Mouse (Mus musculus) forebrain, embryonic 11.5 days (tissue): ENCODE data around the gene Fcho2. TPM values are rescaled to one million over a fixed set of nuclear protein-coding genes. Genes with fewer than 3 reads are reported as not detected.

Experiments
- ATAC-seq: fragments of 200-750 bp; cut with Nextera tagmentation; replicated peaks from 2 replicates; pipeline ENCODE4 v1.8.0; 2017; ENCODE audit warnings: moderate TSS enrichment; ENCODE audit not compliant: low FRiP score
- DNase-seq: peaks from one replicate; pipeline ENCODE4 v3.0.0-alpha.2; 2017; ENCODE audit warnings: low spot score
- H3K27ac ChIP-seq: fragments of 300-500 bp; sonication (generic); 2 replicates; pipeline ENCODE4 v1.5.1; 2014; ENCODE audit warnings: low read depth, low read length
- H3K27me3 ChIP-seq: fragments of 300-500 bp; sonication (generic); 2 replicates; pipeline ENCODE4 v1.6.1; 2014; ENCODE audit warnings: mild to moderate bottlenecking, low read length, mixed read lengths; ENCODE audit not compliant: control insufficient read depth, insufficient read depth
- H3K36me3 ChIP-seq: fragments of 300-500 bp; sonication (generic); 2 replicates; pipeline ENCODE4 v1.6.1; 2014; ENCODE audit warnings: mild to moderate bottlenecking, low read length, moderate library complexity, mixed read lengths; ENCODE audit not compliant: control insufficient read depth, insufficient read depth
- H3K4me1 ChIP-seq: fragments of 300-500 bp; sonication (generic); replicated peaks from 2 replicates; pipeline ENCODE4 v1.6.1; 2014; ENCODE audit warnings: low read length, mixed read lengths; ENCODE audit not compliant: control insufficient read depth, insufficient read depth
- H3K4me2 ChIP-seq: fragments of 300-500 bp; sonication (generic); 2 replicates; pipeline ENCODE4 v1.6.1; 2014; ENCODE audit warnings: low read depth, mild to moderate bottlenecking, low read length, moderate library complexity, mixed read lengths; ENCODE audit not compliant: severe bottlenecking
- H3K4me3 ChIP-seq: fragments of 300-500 bp; sonication (generic); 2 replicates; pipeline ENCODE4 v1.5.1; 2014; ENCODE audit warnings: low read depth, low read length
- H3K9ac ChIP-seq: fragments of 300-500 bp; sonication (generic); 2 replicates; pipeline ENCODE4 v1.6.1; 2014; ENCODE audit warnings: low read length
- H3K9me3 ChIP-seq: fragments of 300-500 bp; sonication (generic); 2 replicates; pipeline ENCODE4 v1.6.1; 2016; ENCODE audit warnings: low read length, mixed read lengths; ENCODE audit not compliant: control insufficient read depth
- WGBS: fragments of 180-500 bp; shearing (Covaris S2); extraction: QIAGEN DNeasy Blood & Tissue Kit; methylation state at CpG from one replicate; pipeline ENCODE4 v1.1.7; 2014; 5-methylcytosine and 5-hydroxymethylcytosine counted together
- polyA plus RNA-seq: library from polyadenylated mRNA; unstranded; fragments of >200 nt; fragmentation: Nextera tagmentation; extraction: Ambion mirVana; gene quantifications from 2 replicates; pipeline ENCODE4 v1.2.1, GENCODE M21; 2014

Fcho2 gene
- polyA plus RNA-seq, 1 experiment from 2014 or later, result 33.5 TPM

GRCm38 (mm10) chr13:98715443-98715990, 99.7 kb downstream of the Fcho2 start:
- DNase-seq (no peak), ATAC-seq (no peak)
- no peaks in the 10 kb centered on the region for H3K4me1 ChIP-seq
- no peak overlapping the region for H3K4me2 ChIP-seq
- H3K36me3 ChIP-seq, result no peaks in the 10 kb centered on the region
- 92% methylated on average over 6 of the region's 6 CpGs for WGBS
- H3K9me3 ChIP-seq, result no peaks in the 10 kb centered on the region
- H3K4me3 ChIP-seq, result no peak overlapping the region
- no peak overlapping the region for H3K27ac ChIP-seq
- H3K27me3 ChIP-seq, result no peaks in the 10 kb centered on the region
- H3K9ac ChIP-seq, result no peak overlapping the region

DNA sequence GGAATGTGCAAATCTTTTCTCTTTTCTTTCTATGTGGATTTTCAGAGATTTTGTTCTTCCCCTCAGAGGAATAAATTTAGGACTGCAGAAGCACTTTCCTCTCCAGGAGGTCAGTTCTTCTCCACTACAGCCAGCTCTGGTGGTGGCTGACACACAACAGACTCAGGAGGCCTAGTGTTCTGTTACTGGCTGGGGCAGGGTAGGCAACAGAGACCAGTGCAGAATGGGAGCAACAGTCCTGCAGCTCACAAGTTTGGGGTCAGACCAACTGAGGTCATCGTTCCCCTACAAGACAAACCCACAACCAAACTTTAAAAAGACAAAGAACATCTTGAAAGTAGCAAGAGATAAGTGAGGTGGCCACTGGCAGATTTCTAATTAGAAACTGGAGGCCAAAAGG, 104.6 kb downstream of the Fcho2 start:
- no peak for ATAC-seq
- 93% methylated on average over 1 of the region's 1 CpGs for WGBS
- Histone ChIP-seq H3K4me3 (no peak overlapping the region), H3K4me2 (no peak overlapping the region), H3K27me3 (no peaks in the 10 kb centered on the region), H3K9ac (no peak overlapping the region), H3K27ac (no peak overlapping the region), H3K4me1 (no peaks in the 10 kb centered on the region), H3K9me3 (no peaks in the 10 kb centered on the region), H3K36me3 (no peaks in the 10 kb centered on the region)
- DNase-seq, result no peak

DNA sequence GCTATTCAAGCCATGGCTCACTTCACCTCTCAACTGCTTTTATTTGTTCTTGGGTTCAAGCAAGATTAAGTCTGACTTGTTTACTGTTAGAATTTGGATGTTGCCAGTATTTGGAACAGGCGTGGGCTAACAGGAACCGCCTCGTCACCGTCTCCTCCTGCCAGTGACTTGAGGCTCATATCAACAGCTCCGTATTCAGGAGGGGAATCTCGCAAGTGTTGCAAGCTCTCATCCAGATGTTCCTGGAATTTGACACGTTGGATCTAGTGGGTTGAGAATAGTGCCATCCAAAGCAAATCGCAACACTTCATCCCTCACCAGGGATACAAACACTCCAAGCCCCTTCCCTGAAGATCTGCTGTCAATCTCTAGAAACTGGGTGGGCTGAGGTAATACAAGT, 105.0 kb downstream of the Fcho2 start:
- H3K36me3 ChIP-seq, result no peaks in the 10 kb centered on the region
- DNase-seq, result no peak
- H3K27ac ChIP-seq, result no peak overlapping the region
- no peaks in the 10 kb centered on the region for H3K27me3 ChIP-seq
- no peak overlapping the region for H3K4me2 ChIP-seq
- WGBS, result 83% methylated on average over 8 of the region's 8 CpGs
- H3K4me3 ChIP-seq, result no peak overlapping the region
- ATAC-seq, result no peak
- no peaks in the 10 kb centered on the region for H3K9me3 ChIP-seq
- H3K4me1 ChIP-seq, result no peaks in the 10 kb centered on the region
- no peak overlapping the region for H3K9ac ChIP-seq

DNA sequence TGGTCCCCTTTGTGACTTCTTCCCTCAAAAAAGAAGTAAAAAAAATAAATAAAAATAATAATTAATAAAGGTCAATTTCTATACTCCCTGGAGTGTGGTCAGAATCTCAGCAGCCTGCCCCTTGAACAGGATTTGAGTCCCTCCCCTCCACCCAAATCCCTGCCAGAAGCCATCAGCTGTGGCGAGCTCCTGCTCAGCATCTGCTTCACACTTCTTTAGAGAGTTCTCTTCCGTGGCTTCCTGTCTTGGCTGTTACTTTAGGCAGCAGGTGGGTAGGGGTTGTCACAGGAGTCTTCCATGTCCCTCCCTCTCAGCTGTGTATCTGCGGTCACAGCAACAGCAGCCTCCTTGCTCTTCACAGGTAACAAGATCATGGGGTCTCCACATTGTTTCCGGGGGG, 109.7 kb downstream of the Fcho2 start:
- no peak for ATAC-seq
- no peak overlapping the region for H3K4me2 ChIP-seq
- no peaks in the 10 kb centered on the region for H3K36me3 ChIP-seq
- H3K4me1 ChIP-seq, result no peaks in the 10 kb centered on the region
- WGBS, result 81% methylated on average over 4 of the region's 4 CpGs
- no peaks in the 10 kb centered on the region for H3K9me3 ChIP-seq
- H3K27me3 ChIP-seq, result no peaks in the 10 kb centered on the region
- DNase-seq, result no peak
- no peak overlapping the region for H3K27ac ChIP-seq
- no peak overlapping the region for H3K4me3 ChIP-seq
- H3K9ac ChIP-seq, result no peak overlapping the region

DNA sequence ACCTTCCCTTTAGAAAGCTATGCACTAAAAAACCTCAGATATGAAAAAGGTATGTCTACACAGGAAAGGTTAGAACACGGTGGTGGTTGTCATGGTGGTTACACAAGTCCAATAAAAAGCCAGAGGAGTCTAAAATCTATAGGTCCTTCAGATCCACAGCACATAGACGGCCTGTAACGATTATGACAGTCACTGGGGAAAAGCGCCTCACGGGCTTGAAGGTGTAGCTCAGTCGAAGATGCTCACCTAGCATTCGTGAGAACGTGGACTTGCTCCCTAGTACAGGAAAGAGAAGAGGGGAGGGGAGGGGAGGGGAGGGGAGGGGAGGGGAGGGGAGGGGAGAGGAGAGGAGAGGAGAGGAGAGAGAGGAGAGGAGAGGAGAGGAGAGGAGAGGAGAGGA, 111.5 kb downstream of the Fcho2 start:
- 87% methylated on average over 6 of the region's 8 CpGs for WGBS
- DNase-seq (no peak), ATAC-seq (no peak)
- H3K36me3 ChIP-seq, result no peaks in the 10 kb centered on the region
- H3K4me3 ChIP-seq, result no peak overlapping the region
- no peak overlapping the region for H3K27ac ChIP-seq
- no peaks in the 10 kb centered on the region for H3K27me3 ChIP-seq
- H3K4me1 ChIP-seq, result no peaks in the 10 kb centered on the region
- no peak overlapping the region for H3K4me2 ChIP-seq
- no peaks in the 10 kb centered on the region for H3K9me3 ChIP-seq
- H3K9ac ChIP-seq, result no peak overlapping the region

DNA sequence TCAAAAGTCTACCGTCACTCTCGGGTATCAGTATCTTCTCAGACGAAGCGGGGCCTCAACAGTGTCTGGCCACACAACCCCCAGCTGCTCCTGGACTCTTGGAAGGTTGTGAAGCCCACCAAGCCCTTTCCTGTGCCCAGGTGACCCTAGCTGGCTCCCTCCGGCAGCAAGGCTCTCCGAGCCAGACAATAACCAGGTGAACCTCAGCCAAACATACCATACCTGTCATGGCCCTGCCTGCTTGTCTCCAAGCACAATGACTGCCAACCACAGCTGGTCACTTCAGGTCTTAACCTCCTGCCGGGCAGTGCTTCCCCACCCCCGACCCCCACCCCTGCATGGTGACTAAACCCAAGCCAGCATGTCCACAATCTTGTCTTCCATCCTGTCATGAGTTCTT, 112.9 kb downstream of the Fcho2 start:
- H3K4me1 ChIP-seq, result no peaks in the 10 kb centered on the region
- H3K36me3 ChIP-seq, result no peaks in the 10 kb centered on the region
- 90% methylated on average over 8 of the region's 8 CpGs for WGBS
- H3K4me3 ChIP-seq, result no peak overlapping the region
- H3K9me3 ChIP-seq, result no peaks in the 10 kb centered on the region
- H3K4me2 ChIP-seq, result no peak overlapping the region
- no peak overlapping the region for H3K27ac ChIP-seq
- no peaks in the 10 kb centered on the region for H3K27me3 ChIP-seq
- DNase-seq (peak; percentile 21), ATAC-seq (no peak)
- no peak overlapping the region for H3K9ac ChIP-seq

DNA sequence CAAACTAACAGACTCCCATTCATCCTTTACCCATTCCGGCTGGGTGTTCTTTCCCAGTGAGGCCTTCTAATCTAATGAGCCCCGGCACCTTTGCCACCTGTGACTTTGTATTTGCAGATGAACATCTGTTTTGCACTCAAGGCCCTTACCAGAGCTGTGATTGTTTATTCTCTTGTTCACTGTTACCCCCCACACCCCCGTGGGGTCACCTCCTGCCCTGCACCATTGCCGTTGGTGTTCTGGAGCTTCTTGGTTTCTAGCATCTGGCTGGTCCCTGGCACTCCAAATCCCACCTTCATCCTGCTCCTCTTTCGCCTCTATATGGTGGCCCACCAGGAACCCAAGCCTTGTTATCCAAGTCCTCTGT, 114.0 kb downstream of the Fcho2 start:
- no peak overlapping the region for H3K4me2 ChIP-seq
- DNase-seq (no peak), ATAC-seq (no peak)
- H3K4me1 ChIP-seq, result no peaks in the 10 kb centered on the region
- no peaks in the 10 kb centered on the region for H3K9me3 ChIP-seq
- H3K27ac ChIP-seq, result no peak overlapping the region
- 82% methylated on average over 5 of the region's 5 CpGs for WGBS
- H3K36me3 ChIP-seq, result no peaks in the 10 kb centered on the region
- no peaks in the 10 kb centered on the region for H3K27me3 ChIP-seq
- H3K9ac ChIP-seq, result no peak overlapping the region
- H3K4me3 ChIP-seq, result no peak overlapping the region

- Histone ChIP-seq H3K9me3 (no peaks in the 10 kb centered on the region), H3K27ac (no peak overlapping the region), H3K36me3 (no peaks in the 10 kb centered on the region), H3K4me1 (no peaks in the 10 kb centered on the region), H3K9ac (no peak overlapping the region), H3K4me3 (no peak overlapping the region), H3K27me3 (no peaks in the 10 kb centered on the region), H3K4me2 (no peak overlapping the region)
- DNase-seq (no peak), ATAC-seq (no peak)
- WGBS, result 66% methylated on average over 10 of the region's 10 CpGs
These were observed 114.5 kb downstream of the Fcho2 start for GRCm38 (mm10) chr13:98700661-98701308.

- ATAC-seq, result no peak
- Histone ChIP-seq H3K9ac (no peak overlapping the region), H3K27ac (no peak overlapping the region), H3K27me3 (no peaks in the 10 kb centered on the region; the same call in 1 of the 2 replicates), H3K4me1 (0 out of 2 replicates have a peak, but pooled peaks cover under 1% of the 10 kb centered on the region), H3K9me3 (no peaks in the 10 kb centered on the region), H3K4me3 (no peak overlapping the region), H3K36me3 (no peaks in the 10 kb centered on the region), H3K4me2 (no peak overlapping the region)
- DNase-seq, result no peak
- WGBS, result 88% methylated on average over 5 of the region's 5 CpGs
These were observed 115.2 kb downstream of the Fcho2 start for GRCm38 (mm10) chr13:98699982-98700540.
